Mouse (Mus musculus): Measurements from ENCODE around the gene Cobll1. TPM values are rescaled to one million over a fixed set of nuclear protein-coding genes. Genes with fewer than 3 reads are reported as not detected.
A peak's percentile ranks its signal among the peaks of the same experiment; 100 is the strongest.

The Cobll1 gene
- polyA plus RNA-seq, 1 experiment from 2014 or later = 4.3 TPM

DNA sequence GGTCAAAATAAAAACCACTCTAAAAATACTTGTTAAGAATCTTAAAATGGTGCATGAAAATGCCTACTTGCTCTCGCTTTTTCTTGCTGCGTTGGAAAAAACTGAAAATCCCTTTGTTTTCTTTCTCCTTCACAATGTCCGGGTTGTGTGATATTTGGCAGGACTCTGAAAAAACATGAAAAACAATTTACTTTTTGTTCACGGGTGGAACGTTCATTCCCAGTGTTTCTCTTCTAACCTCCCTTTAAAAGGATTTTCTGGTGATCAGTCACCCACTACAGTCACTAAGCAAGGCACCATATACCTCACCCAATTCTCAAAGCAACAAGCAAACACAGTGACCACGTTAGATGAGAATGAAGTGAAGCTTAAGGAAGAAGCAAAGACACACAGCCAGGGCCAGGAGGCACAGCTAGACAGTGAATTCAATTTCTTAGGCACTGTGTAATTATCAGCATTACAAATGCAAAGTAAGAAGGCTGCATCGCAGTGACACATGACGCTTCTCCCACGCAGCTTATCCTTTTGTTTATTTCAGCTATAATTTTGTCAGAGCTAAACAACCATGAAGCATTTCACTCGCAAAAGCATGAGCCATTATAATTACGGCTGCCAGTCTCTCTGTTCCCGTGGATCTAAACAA is 112.9 kb downstream of the Cobll1 start:
- WGBS (ENCODE audit: insufficient replicate concordance) = 75% methylated on average over 12 of the region's 12 CpGs
- H3K36me3 ChIP-seq = no peaks in the 10 kb centered on the region
- no peak for ATAC-seq
- H3K27me3 ChIP-seq (replicated peaks) = no peaks in the 10 kb centered on the region
- H3K27ac ChIP-seq = no peak overlapping the region
- H3K4me2 ChIP-seq = no peak overlapping the region
- H3K9ac ChIP-seq = no peak overlapping the region
- no peaks in the 10 kb centered on the region for H3K4me1 ChIP-seq
- H3K9me3 ChIP-seq (replicated peaks) = no peaks in the 10 kb centered on the region
- no peak overlapping the region for H3K4me3 ChIP-seq

DNA sequence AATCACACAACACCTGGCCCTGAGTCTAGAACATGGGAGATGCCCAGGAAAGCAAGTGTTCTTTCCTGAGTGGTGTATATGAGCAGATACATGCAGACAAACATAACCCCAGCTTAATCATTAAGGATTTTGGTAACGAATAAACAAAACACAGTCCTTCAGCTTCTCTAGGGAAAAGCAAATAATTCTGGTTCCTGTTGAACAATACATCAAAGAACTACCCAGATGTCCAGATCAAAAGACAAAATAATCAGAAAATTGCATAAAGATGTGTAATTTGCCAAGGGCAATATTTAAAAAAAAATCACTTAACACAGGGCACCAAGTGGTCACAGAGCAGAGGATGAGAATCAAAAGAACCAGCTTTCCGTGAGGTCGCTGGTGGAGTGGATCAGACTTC is 115.5 kb downstream of the Cobll1 start:
- H3K36me3 ChIP-seq = no peaks in the 10 kb centered on the region
- ATAC-seq = no peak
- no peaks in the 10 kb centered on the region for H3K27me3 ChIP-seq (replicated peaks)
- no peak overlapping the region for H3K4me3 ChIP-seq
- H3K9me3 ChIP-seq (replicated peaks) = no peaks in the 10 kb centered on the region
- H3K4me1 ChIP-seq = no peaks in the 10 kb centered on the region
- H3K9ac ChIP-seq = no peak overlapping the region
- H3K4me2 ChIP-seq = no peak overlapping the region
- H3K27ac ChIP-seq = no peak overlapping the region
- 79% methylated on average over 3 of the region's 3 CpGs for WGBS (ENCODE audit: insufficient replicate concordance)

DNA sequence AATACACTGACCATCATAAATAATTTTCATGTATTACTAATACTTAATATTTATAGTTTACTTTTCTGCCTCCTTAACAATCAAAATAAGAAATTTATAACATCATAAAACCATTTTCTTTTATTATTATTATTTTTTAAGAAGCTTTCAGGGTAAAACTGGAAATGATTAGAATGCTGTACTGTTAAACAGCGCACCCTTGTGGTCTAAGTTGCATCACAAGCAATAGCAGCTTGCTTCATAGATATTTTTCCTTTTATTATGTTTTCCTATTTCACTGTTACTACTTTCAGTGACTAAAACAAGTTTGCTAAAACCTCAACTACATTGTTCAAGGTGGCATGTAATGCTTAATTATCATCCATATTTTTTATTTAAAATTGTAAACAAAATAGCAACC is 117.8 kb downstream of the Cobll1 start:
- Histone ChIP-seq H3K9me3 (replicated peaks) (no peaks in the 10 kb centered on the region), H3K4me2 (no peak overlapping the region), H3K27me3 (replicated peaks) (no peaks in the 10 kb centered on the region), H3K9ac (no peak overlapping the region), H3K36me3 (no peaks in the 10 kb centered on the region), H3K4me1 (no peaks in the 10 kb centered on the region), H3K4me3 (no peak overlapping the region), H3K27ac (no peak overlapping the region)
- ATAC-seq = no peak
- WGBS (ENCODE audit: insufficient replicate concordance) = 5% methylated on average over 1 of the region's 1 CpGs

DNA sequence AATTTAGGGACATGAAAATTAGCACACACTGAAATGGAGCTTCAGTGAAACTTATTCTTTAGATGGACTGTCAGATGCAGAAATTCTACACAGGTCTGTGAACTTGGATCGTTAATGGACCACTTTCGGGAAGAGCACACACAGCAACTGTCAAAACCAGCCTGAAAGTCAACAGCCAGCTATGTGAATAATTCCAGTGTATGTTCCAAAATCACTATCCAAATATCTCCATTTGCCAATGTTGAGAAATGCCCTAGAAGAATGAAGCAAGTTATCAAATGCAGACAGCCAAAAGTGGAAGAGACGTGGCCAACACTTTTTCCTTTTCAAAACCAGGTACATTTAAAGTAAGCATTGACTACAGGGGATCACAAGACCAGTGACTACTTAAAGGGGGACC is 118.2 kb downstream of the Cobll1 start:
- H3K4me1 ChIP-seq = no peaks in the 10 kb centered on the region

DNA sequence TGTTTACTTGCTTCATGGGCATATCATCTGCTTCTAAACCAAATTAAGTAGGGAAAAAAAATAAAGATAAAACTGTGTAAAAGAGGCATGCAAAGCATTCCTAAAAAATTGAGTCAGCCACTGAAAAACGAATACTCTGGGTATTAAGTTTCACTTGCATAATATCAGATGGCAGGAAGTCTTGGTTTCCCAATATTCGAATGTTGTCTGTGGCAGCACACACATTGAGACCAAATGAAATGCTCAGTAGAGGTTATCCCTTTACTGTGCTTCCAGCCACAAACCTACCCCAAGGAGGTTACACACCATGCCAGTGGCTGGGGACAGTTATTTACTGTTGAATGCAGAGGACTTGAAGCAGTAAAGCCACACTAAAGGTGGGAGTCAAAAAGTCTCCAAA is 119.1 kb downstream of the Cobll1 start:
- no peak for ATAC-seq
- no peak overlapping the region for H3K27ac ChIP-seq
- H3K4me3 ChIP-seq = no peak overlapping the region
- 54% methylated on average over 2 of the region's 2 CpGs for WGBS (ENCODE audit: insufficient replicate concordance)
- H3K36me3 ChIP-seq = no peaks in the 10 kb centered on the region
- H3K9me3 ChIP-seq (replicated peaks) = no peaks in the 10 kb centered on the region
- H3K4me2 ChIP-seq = no peak overlapping the region
- no peaks in the 10 kb centered on the region for H3K4me1 ChIP-seq
- no peaks in the 10 kb centered on the region for H3K27me3 ChIP-seq (replicated peaks)
- no peak overlapping the region for H3K9ac ChIP-seq

More for the DNA sequence above, 118.2 kb downstream of the Cobll1 start:
- Histone ChIP-seq H3K27ac (no peak overlapping the region), H3K4me2 (no peak overlapping the region), H3K9ac (no peak overlapping the region), H3K9me3 (replicated peaks) (no peaks in the 10 kb centered on the region), H3K4me3 (no peak overlapping the region), H3K27me3 (replicated peaks) (no peaks in the 10 kb centered on the region), H3K36me3 (no peaks in the 10 kb centered on the region)
- 54% methylated on average over 3 of the region's 3 CpGs for WGBS (ENCODE audit: insufficient replicate concordance)
- ATAC-seq = no peak

DNA sequence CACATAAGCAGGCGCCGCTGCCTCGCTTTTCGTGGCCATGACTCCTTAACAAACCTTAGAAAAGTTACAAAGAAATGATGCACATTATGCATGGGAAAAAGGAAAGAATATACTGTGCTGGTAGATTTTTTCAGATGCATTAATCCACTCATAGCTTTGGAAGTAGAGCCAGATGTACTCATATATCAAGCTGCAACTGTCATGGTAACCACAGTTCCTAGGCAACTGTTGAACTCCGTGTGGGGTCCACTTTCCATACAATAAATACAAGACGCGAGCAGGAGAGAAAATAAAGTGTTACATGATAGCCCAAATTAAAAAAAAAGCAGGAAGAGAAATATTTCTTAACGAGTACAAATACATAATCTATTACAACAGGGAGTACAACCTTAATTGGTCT is 119.5 kb downstream of the Cobll1 start:
- H3K27ac ChIP-seq = no peak overlapping the region
- no peaks in the 10 kb centered on the region for H3K9me3 ChIP-seq (replicated peaks)
- no peak for ATAC-seq
- H3K27me3 ChIP-seq (replicated peaks) = no peaks in the 10 kb centered on the region
- WGBS (ENCODE audit: insufficient replicate concordance) = 67% methylated on average over 8 of the region's 8 CpGs
- no peaks in the 10 kb centered on the region for H3K36me3 ChIP-seq
- no peak overlapping the region for H3K9ac ChIP-seq
- no peak overlapping the region for H3K4me2 ChIP-seq
- no peak overlapping the region for H3K4me3 ChIP-seq
- H3K4me1 ChIP-seq = no peaks in the 10 kb centered on the region

DNA sequence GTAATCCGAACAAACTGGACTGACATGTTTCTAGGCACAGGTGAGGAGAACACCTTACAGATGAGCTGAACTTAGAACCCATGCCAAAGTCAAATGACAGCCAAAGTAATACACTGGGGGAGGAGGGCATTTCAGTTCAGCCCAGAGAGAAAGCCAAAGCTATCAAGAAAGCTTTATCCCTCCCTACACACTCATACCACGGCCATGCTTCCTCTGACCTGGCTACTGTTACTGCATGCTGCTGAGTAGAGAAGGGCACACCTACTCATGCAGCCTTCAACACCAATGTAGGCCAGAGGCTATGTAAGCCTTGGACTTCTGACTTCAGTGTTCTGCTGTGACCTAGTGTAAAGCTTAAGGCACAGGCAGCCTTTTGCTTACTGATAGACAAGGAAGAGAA is 120.1 kb downstream of the Cobll1 start:
- H3K9ac ChIP-seq = no peak overlapping the region
- no peaks in the 10 kb centered on the region for H3K36me3 ChIP-seq
- H3K4me2 ChIP-seq = no peak overlapping the region
- H3K27me3 ChIP-seq (replicated peaks) = no peaks in the 10 kb centered on the region
- no peaks in the 10 kb centered on the region for H3K4me1 ChIP-seq
- no peaks in the 10 kb centered on the region for H3K9me3 ChIP-seq (replicated peaks)
- no peak for ATAC-seq
- 63% methylated on average over 2 of the region's 2 CpGs for WGBS (ENCODE audit: insufficient replicate concordance)
- no peak overlapping the region for H3K4me3 ChIP-seq
- no peak overlapping the region for H3K27ac ChIP-seq

DNA sequence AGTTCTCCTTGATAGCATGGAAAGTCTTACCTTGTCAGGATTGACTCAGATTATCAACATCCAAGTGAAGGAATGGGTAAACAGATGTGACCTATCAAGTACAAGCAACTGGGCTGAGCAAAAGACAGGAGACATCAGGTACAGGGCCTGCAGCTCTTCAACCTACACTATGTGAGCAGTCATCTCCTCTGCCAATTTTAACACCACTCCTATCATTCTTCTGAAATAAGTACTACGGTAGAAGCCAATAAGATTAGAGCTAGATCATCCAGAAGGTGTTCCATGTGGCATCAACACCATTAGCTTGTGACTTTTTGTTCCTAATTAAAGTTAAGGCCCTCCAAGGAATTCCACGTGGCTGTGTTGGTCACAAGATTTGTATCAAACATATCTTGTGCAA is 121.3 kb downstream of the Cobll1 start:
- Histone ChIP-seq H3K4me3 (no peak overlapping the region), H3K9ac (no peak overlapping the region), H3K27me3 (replicated peaks) (no peaks in the 10 kb centered on the region), H3K27ac (no peak overlapping the region), H3K9me3 (replicated peaks) (no peaks in the 10 kb centered on the region), H3K36me3 (no peaks in the 10 kb centered on the region), H3K4me2 (no peak overlapping the region), H3K4me1 (no peaks in the 10 kb centered on the region)
- WGBS (ENCODE audit: insufficient replicate concordance) = 57% methylated on average over 2 of the region's 2 CpGs
- no peak for ATAC-seq

DNA sequence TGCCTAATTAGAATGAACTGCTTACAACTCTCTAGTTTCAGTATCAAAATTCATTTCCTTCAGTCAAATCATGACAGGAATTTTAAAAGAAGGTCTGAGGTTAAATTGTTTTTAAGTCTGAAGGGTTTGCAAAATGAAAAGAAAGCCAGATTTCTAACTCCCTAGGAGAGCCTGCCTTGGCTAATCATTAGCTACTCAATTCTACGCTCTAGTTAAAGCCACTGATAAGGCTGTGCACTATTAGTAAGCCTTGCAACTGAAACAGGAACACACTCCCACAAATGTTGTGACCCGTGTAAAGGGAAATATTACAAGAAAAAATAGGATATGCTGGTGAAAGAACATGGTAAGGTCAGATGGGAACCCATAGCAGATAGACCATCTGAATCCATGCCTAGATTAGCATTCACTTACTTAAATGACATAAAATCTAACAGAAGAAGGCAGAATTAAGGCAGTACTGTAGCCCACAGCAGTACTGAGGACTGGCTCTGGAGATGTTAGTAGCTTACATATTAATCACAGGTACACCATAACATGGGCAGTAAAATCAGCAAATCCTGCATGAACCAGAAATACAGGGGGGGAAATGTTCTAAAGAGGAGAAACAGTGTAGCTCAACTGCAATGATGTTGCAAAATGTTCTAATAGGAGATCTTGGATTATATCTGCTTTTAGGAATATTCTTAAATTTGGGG is 122.6 kb downstream of the Cobll1 start:
- H3K36me3 ChIP-seq = no peaks in the 10 kb centered on the region
- no peaks in the 10 kb centered on the region for H3K4me1 ChIP-seq
- no peak overlapping the region for H3K9ac ChIP-seq
- H3K9me3 ChIP-seq (replicated peaks) = no peaks in the 10 kb centered on the region
- no peak overlapping the region for H3K4me3 ChIP-seq
- peak overlapping the region; percentile 6; the same call in 1 of the 2 replicates for H3K4me2 ChIP-seq
- no peaks in the 10 kb centered on the region for H3K27me3 ChIP-seq (replicated peaks)
- H3K27ac ChIP-seq = 0 out of 2 replicates have a peak overlapping the region, but pooled peaks have one; percentile 6
- 57% methylated on average over 2 of the region's 2 CpGs for WGBS (ENCODE audit: insufficient replicate concordance)
- peak; percentile 37; the same call in 1 of the 2 replicates for ATAC-seq

DNA sequence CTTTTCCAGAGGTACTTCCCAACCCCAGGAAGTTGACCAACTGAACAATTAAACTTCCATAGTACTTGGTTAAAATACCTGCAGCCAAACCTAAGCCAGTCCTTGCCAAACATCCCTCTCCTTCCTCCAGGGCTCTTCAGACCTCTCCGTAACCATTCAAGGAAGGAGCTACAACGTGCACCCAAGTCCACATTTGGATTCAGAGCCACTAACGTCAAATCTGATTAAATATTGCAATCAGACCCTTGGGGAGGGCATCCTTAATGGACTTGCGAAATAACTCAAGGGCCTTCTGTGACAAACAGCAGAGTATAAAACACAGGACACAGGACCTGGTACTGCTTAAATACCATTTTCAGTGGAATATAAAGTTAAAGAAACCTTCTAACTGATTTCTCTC is 126.0 kb downstream of the Cobll1 start:
- no peaks in the 10 kb centered on the region for H3K27me3 ChIP-seq (replicated peaks)
- ATAC-seq = no peak
- no peaks in the 10 kb centered on the region for H3K4me1 ChIP-seq
- H3K27ac ChIP-seq = no peak overlapping the region
- no peaks in the 10 kb centered on the region for H3K36me3 ChIP-seq
- no peak overlapping the region for H3K4me3 ChIP-seq
- H3K9me3 ChIP-seq (replicated peaks) = no peaks in the 10 kb centered on the region
- H3K4me2 ChIP-seq = no peak overlapping the region
- no peak overlapping the region for H3K9ac ChIP-seq
- 60% methylated on average over 4 of the region's 4 CpGs for WGBS (ENCODE audit: insufficient replicate concordance)

DNA sequence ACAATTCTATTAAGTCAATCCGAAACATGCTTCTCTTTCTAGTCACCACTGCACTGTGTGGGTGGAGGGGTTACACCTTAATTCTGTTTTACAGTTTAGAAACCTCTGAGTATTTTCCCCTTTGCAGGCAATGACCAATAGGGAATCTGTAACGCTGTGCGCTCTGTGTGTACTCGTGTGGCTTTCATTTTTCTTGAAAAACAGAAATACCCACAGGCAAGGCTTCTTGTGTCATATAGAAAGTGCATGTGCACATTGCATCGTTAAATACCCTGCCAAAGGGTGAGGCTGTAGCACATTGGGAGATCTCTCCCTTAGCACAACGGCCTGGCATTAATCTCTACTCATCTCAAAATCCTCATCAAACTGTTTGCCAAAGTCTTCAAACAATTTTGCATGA is 134.6 kb downstream of the Cobll1 start:
- ATAC-seq = no peak
- H3K36me3 ChIP-seq = no peaks in the 10 kb centered on the region
- 75% methylated on average over 6 of the region's 6 CpGs for WGBS (ENCODE audit: insufficient replicate concordance)
- no peak overlapping the region for H3K27ac ChIP-seq
- no peak overlapping the region for H3K4me2 ChIP-seq
- H3K4me3 ChIP-seq = no peak overlapping the region
- no peaks in the 10 kb centered on the region for H3K4me1 ChIP-seq
- H3K27me3 ChIP-seq (replicated peaks) = no peaks in the 10 kb centered on the region
- H3K9me3 ChIP-seq (replicated peaks) = no peaks in the 10 kb centered on the region
- no peak overlapping the region for H3K9ac ChIP-seq

DNA sequence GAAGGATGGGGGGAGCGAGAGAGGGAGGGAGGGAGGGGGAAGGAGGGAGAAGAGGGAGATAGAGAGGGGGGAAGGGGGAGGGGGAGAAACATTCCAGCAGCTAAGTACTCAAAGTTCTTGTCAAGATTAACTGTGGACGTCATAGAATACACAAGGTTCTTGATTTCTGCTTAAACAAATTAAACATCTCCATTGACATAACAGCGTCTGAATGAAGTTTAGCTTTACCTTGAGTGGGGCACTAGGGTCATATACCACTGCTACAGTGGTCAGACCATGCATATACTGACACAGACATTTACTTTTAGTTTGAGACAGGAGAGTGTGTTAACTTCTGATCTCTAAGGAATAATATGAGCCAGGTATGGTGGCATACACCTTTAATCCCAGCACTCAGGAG is 135.4 kb downstream of the Cobll1 start:
- H3K36me3 ChIP-seq = no peaks in the 10 kb centered on the region
- H3K4me3 ChIP-seq = no peak overlapping the region
- no peaks in the 10 kb centered on the region for H3K9me3 ChIP-seq (replicated peaks)
- H3K27me3 ChIP-seq (replicated peaks) = no peaks in the 10 kb centered on the region
- 50% methylated on average over 3 of the region's 3 CpGs for WGBS (ENCODE audit: insufficient replicate concordance)
- ATAC-seq = no peak
- no peak overlapping the region for H3K9ac ChIP-seq
- no peaks in the 10 kb centered on the region for H3K4me1 ChIP-seq
- H3K27ac ChIP-seq = no peak overlapping the region
- H3K4me2 ChIP-seq = no peak overlapping the region

DNA sequence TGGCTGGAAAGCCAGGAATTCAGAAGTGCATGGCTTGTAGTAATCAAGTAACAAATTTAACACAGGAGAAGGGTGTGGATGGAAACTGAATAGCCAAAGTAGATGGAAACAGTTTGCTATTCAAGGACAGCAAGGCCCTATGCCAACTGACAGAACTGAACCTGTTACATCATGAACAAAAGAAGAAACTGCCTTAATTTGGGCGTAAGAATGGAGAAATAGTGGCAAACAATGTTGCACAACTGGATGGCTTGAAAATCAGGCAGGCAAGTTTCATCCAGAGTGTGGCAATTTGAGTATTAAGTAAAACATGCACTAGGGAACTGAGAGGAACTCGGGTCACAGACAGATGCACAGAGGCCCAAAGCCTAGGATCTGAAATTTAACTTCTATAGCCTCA is 137.8 kb downstream of the Cobll1 start:
- Histone ChIP-seq H3K4me1 (no peaks in the 10 kb centered on the region), H3K36me3 (no peaks in the 10 kb centered on the region), H3K27ac (no peak overlapping the region), H3K9me3 (replicated peaks) (no peaks in the 10 kb centered on the region), H3K4me3 (no peak overlapping the region), H3K9ac (no peak overlapping the region), H3K4me2 (no peak overlapping the region), H3K27me3 (replicated peaks) (no peaks in the 10 kb centered on the region)
- no peak for ATAC-seq
- 47% methylated on average over 2 of the region's 2 CpGs for WGBS (ENCODE audit: insufficient replicate concordance)

Measured in liver, embryonic 12.5 days (tissue).